8 mouse cellular contexts compared by ENCODE assay signal in genomic region chr14:120910733-120911324, GRCm38 (mm10). TPM values are rescaled to one million over a fixed set of nuclear protein-coding genes. Genes with fewer than 3 reads are reported as not detected.
DNase-seq lines count a peak whose midpoint lies in the region; ATAC-seq and TF ChIP-seq lines count a peak whose summit lies in the region.

Gene Ipo5 (plus strand): TSS chr14:120911224.

- DNase-seq in CH12.LX (ENCODE audit: extremely low read depth): peak; percentile 94
- DNase-seq in c-Kit-positive CD71-positive TER-119-negative erythroid progenitor cells, embryonic 14.5 days (ENCODE audit: low read depth): peak; percentile 91
- DNase-seq in heart, postnatal 0 days (ENCODE audit: low spot score): peak; percentile 92
- peak; percentile 97 to 98 for DNase-seq in kidney, postnatal 4 days

- peak; percentile 96 for ATAC-seq in forebrain, embryonic 12.5 days (ENCODE audit: low FRiP score)
- ATAC-seq in heart, postnatal 0 days (ENCODE audit: insufficient read depth, low read depth): peak; percentile 96
- ATAC-seq in liver, embryonic 16.5 days (ENCODE audit: low read depth): peak; percentile 96
- peak; percentile 96 for ATAC-seq in neural tube, embryonic 13.5 days (ENCODE audit: low read depth)

- H3K79me2 ChIP-seq in CH12.LX (replicated peaks; ENCODE audit: control insufficient read depth, extremely low read depth, insufficient read depth, poor library complexity, severe bottlenecking): peaks cover 43% of the 10 kb centered on the region

- H3K4me2 ChIP-seq in CH12.LX (ENCODE audit: insufficient read depth, low read depth, poor library complexity, severe bottlenecking): peak within 1 kb of the TSS; percentile 95
- H3K4me2 ChIP-seq in forebrain, embryonic 12.5 days: peak within 1 kb of the TSS; percentile 76
- H3K4me2 ChIP-seq in heart, postnatal 0 days (ENCODE audit: low read depth, low read length): peak within 1 kb of the TSS; percentile 94
- H3K4me2 ChIP-seq in liver, embryonic 16.5 days (ENCODE audit: low read depth, low read length): peak within 1 kb of the TSS; percentile 98
- peak within 1 kb of the TSS; percentile 95 for H3K4me2 ChIP-seq in neural tube, embryonic 13.5 days

- H3K9ac ChIP-seq in CH12.LX (ENCODE audit: insufficient read depth, low read depth): peak within 1 kb of the TSS; percentile 93
- H3K9ac ChIP-seq in forebrain, embryonic 12.5 days: peak within 1 kb of the TSS; percentile 92
- peak within 1 kb of the TSS; percentile 77 for H3K9ac ChIP-seq in heart, postnatal 0 days (replicated peaks; ENCODE audit: low read depth, low read length)
- H3K9ac ChIP-seq in liver, embryonic 16.5 days (ENCODE audit: low read depth, low read length): peak within 1 kb of the TSS; percentile 82
- H3K9ac ChIP-seq in neural tube, embryonic 13.5 days: peak within 1 kb of the TSS; percentile 90

- TF ChIP-seq RAD21 in CH12.LX (IDR thresholded peaks at IDR 0.05; ENCODE audit: low read depth, low read length): no peak

- H3K4me1 ChIP-seq in CH12.LX (ENCODE audit: control insufficient read depth in 1 of 2, insufficient read depth in 2 of 2): peaks cover 0 to 33% of the 10 kb centered on the region in 2 experiments; a peak in 2 of 4 replicates
- H3K4me1 ChIP-seq in forebrain, embryonic 12.5 days: peaks cover 20% of the 10 kb centered on the region
- H3K4me1 ChIP-seq in heart, postnatal 0 days (ENCODE audit: control insufficient read depth, insufficient read depth): peaks cover 9% of the 10 kb centered on the region; the same call in 1 of the 2 replicates
- H3K4me1 ChIP-seq in liver, embryonic 16.5 days (ENCODE audit: control insufficient read depth, low read depth, low read length): peaks cover 15% of the 10 kb centered on the region
- H3K4me1 ChIP-seq in neural tube, embryonic 13.5 days (replicated peaks): peaks cover 20% of the 10 kb centered on the region
- peaks cover 2% of the 10 kb centered on the region; the same call in 1 of the 2 replicates for H3K4me1 ChIP-seq in testis, adult 2 months (ENCODE audit: control insufficient read depth, insufficient read depth, low read length)

- no peak for TF ChIP-seq CTCF in CH12.LX (conservative IDR thresholded peaks at IDR 0.05 in 1 of 2, IDR thresholded peaks at IDR 0.05 in 1 of 2; ENCODE audit: low read depth in 2 of 2, low read length in 2 of 2)
- no peak for TF ChIP-seq CTCF in heart, postnatal 0 days (IDR thresholded peaks at IDR 0.05; ENCODE audit: low read depth)
- TF ChIP-seq CTCF in testis, adult 2 months (IDR thresholded peaks at IDR 0.05; ENCODE audit: control insufficient read depth, insufficient read depth, insufficient replicate concordance, low read depth, low read length): no peak

- dilution Hi-C loops in CH12.LX (cut with MboI; ENCODE audit: extremely low pct_ligation_motif_present, extremely low pct_unique_long_range_greater_than_20kb, low sequenced_read_pairs): no loop called here

- H3K27me3 ChIP-seq in CH12.LX (replicated peaks): no peaks in the 10 kb centered on the region
- no peaks in the 10 kb centered on the region for H3K27me3 ChIP-seq in forebrain, embryonic 12.5 days
- H3K27me3 ChIP-seq in heart, postnatal 0 days (ENCODE audit: control insufficient read depth, insufficient read depth, low read length): no peaks in the 10 kb centered on the region
- H3K27me3 ChIP-seq in liver, embryonic 16.5 days (ENCODE audit: control insufficient read depth, insufficient read depth, low read depth, low read length): no peaks in the 10 kb centered on the region
- no peaks in the 10 kb centered on the region for H3K27me3 ChIP-seq in neural tube, embryonic 13.5 days
- no peaks in the 10 kb centered on the region for H3K27me3 ChIP-seq in testis, adult 2 months (ENCODE audit: control insufficient read depth, insufficient read depth, low read length)

- H3K27ac ChIP-seq in CH12.LX (ENCODE audit: insufficient read depth, low read depth): peak within 1 kb of the TSS; percentile 34
- H3K27ac ChIP-seq in forebrain, embryonic 12.5 days: peak within 1 kb of the TSS; percentile 87
- H3K27ac ChIP-seq in heart, postnatal 0 days (ENCODE audit: low read depth): peak within 1 kb of the TSS; percentile 98
- peak within 1 kb of the TSS; percentile 86 for H3K27ac ChIP-seq in liver, embryonic 16.5 days (ENCODE audit: low read length)
- peak within 1 kb of the TSS; percentile 94 for H3K27ac ChIP-seq in neural tube, embryonic 13.5 days (replicated peaks)
- peak within 1 kb of the TSS; percentile 97 for H3K27ac ChIP-seq in testis, adult 2 months (ENCODE audit: control insufficient read depth, insufficient read depth, low read depth, low read length)

- no peak for TF ChIP-seq EP300 in CH12.LX (IDR thresholded peaks at IDR 0.05; ENCODE audit: low read length)
- no peak for TF ChIP-seq EP300 in heart, postnatal 0 days (IDR thresholded peaks at IDR 0.05; ENCODE audit: low read depth)

- H3K4me3 ChIP-seq in CH12.LX (replicated peaks in 1 of 3; ENCODE audit: low read depth in 2 of 3, low read length in 2 of 3, poor library complexity in 1 of 3): peak within 1 kb of the TSS; percentile 75 to 94 (median 77)
- peak within 1 kb of the TSS; percentile 94 for H3K4me3 ChIP-seq in forebrain, embryonic 12.5 days (replicated peaks)
- H3K4me3 ChIP-seq in heart, postnatal 0 days (ENCODE audit: low read depth, low read length): peak within 1 kb of the TSS; percentile 96
- peak within 1 kb of the TSS; percentile 92 for H3K4me3 ChIP-seq in liver, embryonic 16.5 days (ENCODE audit: low read depth, low read length)
- H3K4me3 ChIP-seq in neural tube, embryonic 13.5 days: peak within 1 kb of the TSS; percentile 90
- peak within 1 kb of the TSS; percentile 99 for H3K4me3 ChIP-seq in testis, adult 2 months (ENCODE audit: control insufficient read depth, low read depth, low read length)

- H3K36me3 ChIP-seq in CH12.LX (replicated peaks in 1 of 2; ENCODE audit: control insufficient read depth in 1 of 2, insufficient read depth in 1 of 2, low read length in 1 of 2): peaks cover 0 to 8% of the 10 kb centered on the region in 2 experiments
- no peaks in the 10 kb centered on the region for H3K36me3 ChIP-seq in forebrain, embryonic 12.5 days (replicated peaks)
- no peaks in the 10 kb centered on the region for H3K36me3 ChIP-seq in heart, postnatal 0 days (replicated peaks; ENCODE audit: control insufficient read depth, insufficient read depth, low read length)
- no peaks in the 10 kb centered on the region for H3K36me3 ChIP-seq in liver, embryonic 16.5 days (ENCODE audit: control insufficient read depth, insufficient read depth)
- no peaks in the 10 kb centered on the region for H3K36me3 ChIP-seq in neural tube, embryonic 13.5 days
- H3K36me3 ChIP-seq in testis, adult 2 months (ENCODE audit: control insufficient read depth, insufficient read depth, low read length): no peaks in the 10 kb centered on the region

- no peaks in the 10 kb centered on the region for H3K9me3 ChIP-seq in CH12.LX (replicated peaks; ENCODE audit: low read length)
- H3K9me3 ChIP-seq in forebrain, embryonic 12.5 days: no peaks in the 10 kb centered on the region
- no peaks in the 10 kb centered on the region for H3K9me3 ChIP-seq in heart, postnatal 0 days (replicated peaks; ENCODE audit: control insufficient read depth, low read length)
- H3K9me3 ChIP-seq in liver, embryonic 16.5 days (replicated peaks; ENCODE audit: control insufficient read depth, low read length): no peaks in the 10 kb centered on the region
- no peaks in the 10 kb centered on the region for H3K9me3 ChIP-seq in neural tube, embryonic 13.5 days

- in situ Hi-C loops in CH12.LX (cut with MboI; ENCODE audit: low pct_ligation_motif_present, low pct_unique_long_range_greater_than_20kb, low sequenced_read_pairs): loop anchor here (10.0 kb wide), 1 partner anchor 76 kb away; no protein-coding TSS in a partner anchor

- WGBS in forebrain, embryonic 12.5 days: 1% methylated on average over 36 of the region's 83 CpGs
- WGBS in heart, postnatal 0 days: under 1% methylated on average over 31 of the region's 83 CpGs
- WGBS in liver, embryonic 16.5 days (ENCODE audit: insufficient replicate concordance): 0% methylated on average over 39 of the region's 83 CpGs
- under 1% methylated on average over 45 of the region's 83 CpGs for WGBS in neural tube, embryonic 13.5 days

- peak; percentile 77 for TF ChIP-seq POLR2A in CH12.LX (IDR thresholded peaks at IDR 0.05; ENCODE audit: low read depth, low read length)
- TF ChIP-seq POLR2A in testis, adult 2 months (IDR thresholded peaks at IDR 0.05; ENCODE audit: control insufficient read depth, low read depth, low read length): peak; percentile 73; the same call in 1 of the 2 replicates

TF ChIP-seq in CH12.LX, 34 proteins besides CTCF, POLR2A, EP300 and RAD21 (continues in another document):
- TF ChIP-seq USF2 (conservative IDR thresholded peaks at IDR 0.05; ENCODE audit: low read depth, low read length): no peak
- no peak for TF ChIP-seq ZC3H11A (IDR thresholded peaks at IDR 0.05; ENCODE audit: low read depth, low read length)
- TF ChIP-seq NELFE (IDR thresholded peaks at IDR 0.05; ENCODE audit: low read depth, low read length): peak; percentile 66
- no peak for TF ChIP-seq USF1 (IDR thresholded peaks at IDR 0.05; ENCODE audit: low read depth, low read length)
- 0 out of 2 replicates have a peak, but pooled peaks have one; percentile 4 for TF ChIP-seq MAX (IDR thresholded peaks at IDR 0.05; ENCODE audit: low read length)
- TF ChIP-seq NRF1 (IDR thresholded peaks at IDR 0.05; ENCODE audit: low read depth, low read length): peak; percentile 37; the same call in 1 of the 2 replicates
- 0 out of 2 replicates have a peak, but pooled peaks have one; percentile 10 for TF ChIP-seq MYC (IDR thresholded peaks at IDR 0.05; ENCODE audit: low read depth, low read length)
- TF ChIP-seq MEF2A (IDR thresholded peaks at IDR 0.05; ENCODE audit: borderline replicate concordance, low read depth, low read length): no peak
- no peak for TF ChIP-seq MAFK (IDR thresholded peaks at IDR 0.05; ENCODE audit: insufficient replicate concordance, low read length)
- peak; percentile 25; the same call in 1 of the 2 replicates for TF ChIP-seq E2F4 (IDR thresholded peaks at IDR 0.05; ENCODE audit: insufficient replicate concordance, low read depth, low read length)
- no peak; the same call in 1 of the 2 replicates for TF ChIP-seq HCFC1 (IDR thresholded peaks at IDR 0.05; ENCODE audit: low read depth, low read length)

RNA-seq across cellular contexts. Expression of gene Ipo5, which starts in this region (rescaled TPM):
- total RNA-seq in CH12.LX (2012; rRNA removed) (167 and 178 TPM in 2 replicates), CH12.LX (2014; rRNA removed) (259 and 267 TPM in 2 replicates)
- polyA plus RNA-seq in CH12.LX (2012; ENCODE audit: insufficient read length, low read depth): 230 and 252 TPM in 2 replicates
- polyA plus RNA-seq in forebrain, embryonic 12.5 days (2016; fragmentation: Nextera tagmentation; extraction: Ambion mirVana): 131 and 136 TPM in 2 replicates
- 62.1 and 95.6 TPM in 2 replicates for total RNA-seq in heart, postnatal 0 days (2014; rRNA removed; ENCODE audit: low replicate concordance)
- polyA plus RNA-seq in heart, postnatal 0 days (2015; fragmentation: Nextera tagmentation; extraction: Ambion mirVana): 36.2 and 40.6 TPM in 2 replicates
- polyA plus RNA-seq in liver, embryonic 16.5 days (2015; fragmentation: Nextera tagmentation; extraction: Ambion mirVana): 32.8 and 33.0 TPM in 2 replicates
- 56.5 and 59.2 TPM in 2 replicates for polyA plus RNA-seq in neural tube, embryonic 13.5 days (2015; fragmentation: Nextera tagmentation; extraction: Ambion mirVana)
- 333 and 360 TPM in 2 replicates for polyA plus RNA-seq in testis, adult 2 months (2012; rRNA removed)

Comparison
In these comparisons a context has a peak if more than half of its experiments do, and no peak if none do; other contexts are left out.
1. Peak in every context shown above with its lines: DNase-seq, ATAC-seq, H3K4me3 ChIP-seq and H3K27ac ChIP-seq.
2. H3K27ac ChIP-seq: peak in every context shown above with its lines; median percentile 98 in heart, postnatal 0 days; 97 in testis, adult 2 months; 94 in neural tube, embryonic 13.5 days; 87 in forebrain, embryonic 12.5 days; 86 in liver, embryonic 16.5 days; 34 in CH12.LX.